Comparison of ENCODE assay signal across 18 mouse cellular contexts in the genomic region with DNA sequence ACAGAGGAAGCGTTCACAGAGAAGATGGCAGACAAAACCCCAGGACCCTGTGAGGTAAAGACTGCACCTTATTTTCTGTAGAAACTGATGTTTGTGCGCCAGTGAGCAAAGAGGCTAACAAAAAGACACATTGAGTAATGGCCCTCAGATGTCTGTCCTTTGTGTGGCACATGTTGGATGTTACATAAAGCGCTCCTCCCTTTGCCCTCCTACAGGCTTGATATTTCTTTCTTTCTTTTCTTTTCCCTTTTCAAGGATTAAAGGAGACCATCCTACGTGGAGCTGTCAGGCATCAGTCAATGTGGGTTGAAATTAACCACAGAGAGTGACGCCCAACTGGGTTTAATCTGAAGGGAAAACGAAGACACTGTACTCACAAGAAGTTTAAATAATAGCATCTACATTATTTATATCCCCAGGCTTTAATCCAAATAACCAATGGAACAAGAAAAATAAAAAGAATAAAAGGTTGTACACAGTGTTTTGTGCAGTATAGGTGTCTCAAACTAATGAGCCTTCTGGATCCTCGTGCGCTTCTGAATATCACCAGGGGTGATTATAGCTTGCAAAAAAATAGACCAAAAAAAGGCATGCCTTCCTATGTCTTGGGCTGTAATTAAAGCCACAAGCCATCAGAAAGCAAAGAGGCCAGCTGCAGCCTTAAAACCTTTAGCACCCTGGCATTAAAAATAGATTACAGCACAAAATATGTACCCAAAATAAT. TPM values are rescaled to one million over a fixed set of nuclear protein-coding genes. Genes with fewer than 3 reads are reported as not detected.
DNase-seq lines count a peak whose midpoint lies in the region; ATAC-seq and TF ChIP-seq lines count a peak whose summit lies in the region.
"Had no signal": no experiment of that assay in that cellular context is flagged by ENCODE, and none has a peak within 500 bp of the region (broad histone marks: within the 10 kb centered on the region; RNA-seq: fewer than 3 reads in every experiment).

No protein-coding gene starts in this region.

- H3K4me3 ChIP-seq in left cerebral cortex, adult 2 months, result no peak overlapping the region
- no peak overlapping the region for H3K4me3 ChIP-seq in forebrain, embryonic 13.5 days
- no peak overlapping the region for H3K4me3 ChIP-seq in hindbrain, embryonic 14.5 days (replicated peaks; ENCODE audit: low read length)
- H3K4me3 ChIP-seq in midbrain, embryonic 15.5 days, result no peak overlapping the region
- H3K4me3 ChIP-seq: heart, embryonic 15.5 days; kidney, embryonic 15.5 days; limb, embryonic 12.5 days; myocyte had no signal

- no peaks in the 10 kb centered on the region for H3K36me3 ChIP-seq in forebrain, embryonic 13.5 days (ENCODE audit: poor library complexity, severe bottlenecking)
- no peaks in the 10 kb centered on the region for H3K36me3 ChIP-seq in hindbrain, embryonic 14.5 days (replicated peaks; ENCODE audit: control insufficient read depth, insufficient read depth)
- H3K36me3 ChIP-seq in midbrain, embryonic 15.5 days (replicated peaks), result no peaks in the 10 kb centered on the region
- H3K36me3 ChIP-seq: G1E; heart, embryonic 15.5 days; kidney, embryonic 15.5 days; limb, embryonic 12.5 days had no signal

- H3K27me3 ChIP-seq in forebrain, embryonic 13.5 days, result no peaks in the 10 kb centered on the region
- no peaks in the 10 kb centered on the region for H3K27me3 ChIP-seq in hindbrain, embryonic 14.5 days (ENCODE audit: control insufficient read depth, insufficient read depth, low read length)
- H3K27me3 ChIP-seq in midbrain, embryonic 15.5 days (replicated peaks), result no peaks in the 10 kb centered on the region
- H3K27me3 ChIP-seq: heart, embryonic 15.5 days; kidney, embryonic 15.5 days; limb, embryonic 12.5 days had no signal

- TF ChIP-seq CTCF in left cerebral cortex, adult 2 months (IDR thresholded peaks at IDR 0.05), result no peak

- intact Hi-C loops in left cerebral cortex, adult 2 months (cut with DNase I), result loop anchor here (2.0 to 10.0 kb wide), 5 partner anchors 138 to 747 kb away; no protein-coding TSS in a partner anchor
- intact Hi-C loops in left cerebral cortex, postnatal 10 days (cut with DNase I), result no loop called here
- intact Hi-C loops in heart, postnatal 25 days (cut with DNase I), result no loop called here

- H3K4me2 ChIP-seq in forebrain, embryonic 13.5 days, result peak overlapping the region; percentile 12; the same call in 1 of the 2 replicates
- peak overlapping the region; percentile 15; the same call in 1 of the 2 replicates for H3K4me2 ChIP-seq in hindbrain, embryonic 14.5 days (replicated peaks)
- peak overlapping the region; percentile 3; the same call in 1 of the 2 replicates for H3K4me2 ChIP-seq in midbrain, embryonic 15.5 days
- H3K4me2 ChIP-seq: heart, embryonic 15.5 days; kidney, embryonic 15.5 days; limb, embryonic 12.5 days had no signal

- no peak overlapping the region for H3K9ac ChIP-seq in forebrain, embryonic 13.5 days
- 0 out of 2 replicates have a peak overlapping the region, but pooled peaks have one; percentile 16 for H3K9ac ChIP-seq in hindbrain, embryonic 14.5 days
- no peak overlapping the region for H3K9ac ChIP-seq in midbrain, embryonic 15.5 days
- H3K9ac ChIP-seq: heart, embryonic 15.5 days; kidney, embryonic 15.5 days; limb, embryonic 12.5 days had no signal

- H3K9me3 ChIP-seq in forebrain, embryonic 13.5 days (replicated peaks), result no peaks in the 10 kb centered on the region
- no peaks in the 10 kb centered on the region for H3K9me3 ChIP-seq in hindbrain, embryonic 14.5 days (ENCODE audit: control insufficient read depth, low read length)
- no peaks in the 10 kb centered on the region for H3K9me3 ChIP-seq in midbrain, embryonic 15.5 days
- H3K9me3 ChIP-seq: G1E; heart, embryonic 15.5 days; kidney, embryonic 15.5 days; limb, embryonic 12.5 days had no signal

- peak; percentile 62 for ATAC-seq in forebrain, embryonic 13.5 days
- ATAC-seq in hindbrain, embryonic 14.5 days (ENCODE audit: low FRiP score), result no peak
- ATAC-seq in midbrain, embryonic 15.5 days (replicated peaks), result peak; percentile 62
- ATAC-seq in monocyte, adult 5-6 weeks (replicated peaks; ENCODE audit: insufficient number of reproducible peaks, low FRiP score, low TSS enrichment, poor library complexity, severe bottlenecking), result no peak
- ATAC-seq: inflammation-experienced regulatory T-cells, adult 6 months had no signal

- peaks cover 28% of the 10 kb centered on the region for H3K4me1 ChIP-seq in forebrain, embryonic 13.5 days
- peaks cover 26% of the 10 kb centered on the region for H3K4me1 ChIP-seq in hindbrain, embryonic 14.5 days (replicated peaks; ENCODE audit: control insufficient read depth, insufficient read depth, low read length)
- H3K4me1 ChIP-seq in midbrain, embryonic 15.5 days, result peaks cover 37% of the 10 kb centered on the region
- H3K4me1 ChIP-seq: kidney, embryonic 15.5 days had no signal

- DNase-seq in left cerebral cortex, adult 2 months (ENCODE audit: extremely low spot score in 1 of 2, low spot score in 2 of 2), result no peak
- DNase-seq in left cerebral cortex, postnatal 10 days (ENCODE audit: extremely low spot score in 1 of 2, low spot score in 2 of 2), result no peak
- no peak for DNase-seq in hindbrain, embryonic 14.5 days (ENCODE audit: low spot score)
- no peak for DNase-seq in heart, postnatal 25 days (ENCODE audit: low spot score)
- no peak for DNase-seq in lung, postnatal 25 days (ENCODE audit: low spot score)
- DNase-seq: adrenal gland, postnatal 14 days; cerebellum, postnatal 14 days; lung, postnatal 4 days; thymus, adult 2 months had no signal

- 14% methylated on average over 8 of the region's 8 CpGs for WGBS in forebrain, embryonic 13.5 days
- WGBS in hindbrain, embryonic 14.5 days, result 26% methylated on average over 8 of the region's 8 CpGs
- WGBS in midbrain, embryonic 15.5 days, result 17% methylated on average over 8 of the region's 8 CpGs

- H3K27ac ChIP-seq in left cerebral cortex, adult 2 months, result peak overlapping the region; percentile 88
- H3K27ac ChIP-seq in forebrain, embryonic 13.5 days, result peak overlapping the region; percentile 7
- H3K27ac ChIP-seq in hindbrain, embryonic 14.5 days, result peak overlapping the region; percentile 75
- peak overlapping the region; percentile 81 for H3K27ac ChIP-seq in midbrain, embryonic 15.5 days
- H3K27ac ChIP-seq: heart, embryonic 15.5 days; kidney, embryonic 15.5 days; limb, embryonic 12.5 days had no signal

RNA-seq across cellular contexts. Expression of a gene that starts 21.3 kb away (rescaled TPM):
- 100 to 1,000 TPM; 448 to 459 TPM for total RNA-seq in left cerebral cortex, adult 2 months (2021)
- 100 to 1,000 TPM; 575 to 591 TPM for total RNA-seq in left cerebral cortex, postnatal 10 days (2021)
- polyA plus RNA-seq in forebrain, embryonic 13.5 days (2015; fragmentation: Nextera tagmentation; extraction: Ambion mirVana), result 226 and 231 TPM in 2 replicates
- polyA plus RNA-seq in hindbrain, embryonic 14.5 days (2014; fragmentation: Nextera tagmentation; extraction: Ambion mirVana), result 130 and 131 TPM in 2 replicates
- 185 and 190 TPM in 2 replicates for polyA plus RNA-seq in midbrain, embryonic 15.5 days (2015; fragmentation: Nextera tagmentation; extraction: Ambion mirVana)
- 10 to 100 TPM; 63.1 to 72.7 TPM for total RNA-seq in heart, postnatal 25 days (2021)
- 95.9 to 180 TPM (median 106 TPM) in 3 replicates for total RNA-seq in monocyte, adult 5-6 weeks (2017)

Comparison
In these comparisons a context has a peak if more than half of its experiments do, and no peak if none do; other contexts are left out.
1. H3K27ac ChIP-seq: peak in every context shown above with its lines; median percentile 88 in left cerebral cortex, adult 2 months; 81 in midbrain, embryonic 15.5 days; 75 in hindbrain, embryonic 14.5 days; 7 in forebrain, embryonic 13.5 days.
2. ATAC-seq: peak in forebrain, embryonic 13.5 days (single experiment) and midbrain, embryonic 15.5 days (single experiment); none in hindbrain, embryonic 14.5 days (single experiment) and monocyte, adult 5-6 weeks (single experiment).
3. Peak in every context shown above with its lines, with median percentiles within 50 percentile points of each other: H3K4me2 ChIP-seq.